Mouse (Mus musculus): ENCODE measurements around the gene Igf1r. TPM values are rescaled to one million over a fixed set of nuclear protein-coding genes. Genes with fewer than 3 reads are reported as not detected.
"Not testable (repeated sequence)": the region's sequence is repeated elsewhere in the genome, so short reads cannot be mapped to it uniquely, and the experiment has no call there.

Gene Igf1r
- polyA plus RNA-seq, 1 experiment from 2014 or later: 25.2 TPM

- 7% methylated on average over 25 of the region's 25 CpGs for WGBS
- H3K4me1 ChIP-seq: peaks cover 45% of the 10 kb centered on the region
- no peaks in the 10 kb centered on the region for H3K36me3 ChIP-seq (replicated peaks)
- peak; percentile 62 for DNase-seq (ENCODE audit: low spot score)
- peak within 1 kb of the TSS; percentile 52; the same call in 1 of the 2 replicates for H3K27ac ChIP-seq (replicated peaks)
- peak within 1 kb of the TSS; percentile 54 for H3K4me3 ChIP-seq
- H3K9me3 ChIP-seq: no peaks in the 10 kb centered on the region
- H3K27me3 ChIP-seq (replicated peaks; ENCODE audit: low read depth, poor library complexity, severe bottlenecking): peaks cover 26% of the 10 kb centered on the region
Observed at GRCm38 (mm10) chr7:68264028-68264453, 311.4 kb downstream of the Igf1r start, which contains the start of gene Pgpep1l. Pgpep1l (minus strand) TSS chr7:68264233.

DNA sequence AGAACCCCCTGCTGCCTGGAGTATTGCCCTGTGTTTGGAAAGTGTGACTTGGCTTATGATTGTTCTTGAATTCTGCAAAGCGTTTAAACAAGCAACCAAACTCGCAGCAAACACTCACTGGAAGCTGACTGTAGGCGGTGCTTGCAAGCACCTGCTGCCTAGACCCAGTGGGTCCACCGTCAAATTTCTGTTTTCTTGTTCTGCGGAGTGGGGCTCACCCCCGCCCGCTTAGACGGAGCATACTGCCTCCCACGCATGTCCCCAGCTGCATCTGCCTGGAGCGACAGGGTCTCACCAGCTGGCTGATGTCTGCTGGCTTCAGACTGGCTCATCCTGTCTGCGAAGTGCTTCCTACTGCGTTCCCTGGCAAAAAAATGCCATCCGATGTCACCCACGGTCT lies 311.9 kb downstream of the Igf1r start:
- Histone ChIP-seq H3K4me3 (peak overlapping the region; percentile 54), H3K4me1 (peaks cover 40% of the 10 kb centered on the region), H3K27me3 (replicated peaks; ENCODE audit: low read depth, poor library complexity, severe bottlenecking) (peaks cover 26% of the 10 kb centered on the region), H3K36me3 (replicated peaks) (no peaks in the 10 kb centered on the region), H3K9me3 (no peaks in the 10 kb centered on the region), H3K27ac (replicated peaks) (no peak overlapping the region)
- no peak for DNase-seq (ENCODE audit: low spot score)
- 23% methylated on average over 14 of the region's 14 CpGs for WGBS

- WGBS: 26% methylated on average over 7 of the region's 7 CpGs
- no peak for DNase-seq (ENCODE audit: low spot score)
- no peaks in the 10 kb centered on the region for H3K9me3 ChIP-seq
- H3K36me3 ChIP-seq (replicated peaks): no peaks in the 10 kb centered on the region
- H3K4me3 ChIP-seq: no peak overlapping the region
- H3K4me1 ChIP-seq: peaks cover 39% of the 10 kb centered on the region
- peaks cover 26% of the 10 kb centered on the region for H3K27me3 ChIP-seq (replicated peaks; ENCODE audit: low read depth, poor library complexity, severe bottlenecking)
- H3K27ac ChIP-seq (replicated peaks): no peak overlapping the region
Observed at GRCm38 (mm10) chr7:68265391-68265790, 312.8 kb downstream of the Igf1r start.

DNA sequence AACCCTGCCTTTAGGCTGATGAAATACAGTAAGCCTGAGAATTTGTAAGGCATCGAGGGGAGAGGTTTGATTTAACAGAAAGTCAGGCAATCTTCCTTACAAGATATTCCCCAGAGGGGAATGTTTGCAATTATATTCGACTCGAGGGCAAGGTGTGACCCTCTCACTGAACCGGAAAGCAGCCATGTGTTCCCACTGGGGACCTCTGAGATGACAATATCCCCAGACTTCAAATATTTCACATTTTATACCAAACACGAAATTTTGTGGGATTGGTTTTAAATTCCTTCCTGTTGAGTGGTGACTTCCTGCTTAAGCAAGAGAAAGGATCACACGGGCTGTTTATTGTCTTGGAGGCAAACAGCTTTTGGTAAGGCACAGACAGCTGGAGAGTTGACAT lies 314.1 kb downstream of the Igf1r start:
- Histone ChIP-seq H3K4me1 (peaks cover 39% of the 10 kb centered on the region), H3K27me3 (replicated peaks; ENCODE audit: low read depth, poor library complexity, severe bottlenecking) (peaks cover 26% of the 10 kb centered on the region), H3K4me3 (no peak overlapping the region), H3K36me3 (replicated peaks) (no peaks in the 10 kb centered on the region), H3K27ac (replicated peaks) (peak overlapping the region; percentile 24; the same call in 1 of the 2 replicates), H3K9me3 (no peaks in the 10 kb centered on the region)
- 27% methylated on average over 6 of the region's 6 CpGs for WGBS
- no peak for DNase-seq (ENCODE audit: low spot score)

DNA sequence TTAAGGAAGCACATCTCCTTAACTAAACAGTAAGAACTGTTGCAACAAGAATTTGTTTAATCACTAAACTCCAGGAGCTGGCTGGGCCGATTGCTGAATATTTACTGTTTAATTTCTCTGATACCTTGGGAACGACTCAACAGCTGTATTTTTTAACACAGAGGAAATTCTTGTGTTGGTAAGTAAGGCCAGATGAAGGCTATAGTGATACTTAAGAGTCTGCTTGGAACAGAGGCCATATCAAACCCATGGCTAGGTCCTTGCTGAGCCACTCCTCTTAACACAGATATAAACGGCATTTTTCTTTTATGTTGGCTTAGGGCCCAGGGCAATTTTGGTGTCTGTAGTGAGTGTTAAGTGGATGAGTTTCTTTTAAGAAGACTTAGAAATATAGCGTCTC lies 317.9 kb downstream of the Igf1r start:
- 79% methylated on average over 4 of the region's 4 CpGs for WGBS
- no peaks in the 10 kb centered on the region for H3K9me3 ChIP-seq
- peaks cover 20% of the 10 kb centered on the region for H3K4me1 ChIP-seq
- DNase-seq (ENCODE audit: low spot score): no peak
- no peak overlapping the region for H3K4me3 ChIP-seq
- H3K27me3 ChIP-seq (replicated peaks; ENCODE audit: low read depth, poor library complexity, severe bottlenecking): peaks cover 28% of the 10 kb centered on the region
- H3K27ac ChIP-seq (replicated peaks): no peak overlapping the region
- H3K36me3 ChIP-seq (replicated peaks): no peaks in the 10 kb centered on the region

DNA sequence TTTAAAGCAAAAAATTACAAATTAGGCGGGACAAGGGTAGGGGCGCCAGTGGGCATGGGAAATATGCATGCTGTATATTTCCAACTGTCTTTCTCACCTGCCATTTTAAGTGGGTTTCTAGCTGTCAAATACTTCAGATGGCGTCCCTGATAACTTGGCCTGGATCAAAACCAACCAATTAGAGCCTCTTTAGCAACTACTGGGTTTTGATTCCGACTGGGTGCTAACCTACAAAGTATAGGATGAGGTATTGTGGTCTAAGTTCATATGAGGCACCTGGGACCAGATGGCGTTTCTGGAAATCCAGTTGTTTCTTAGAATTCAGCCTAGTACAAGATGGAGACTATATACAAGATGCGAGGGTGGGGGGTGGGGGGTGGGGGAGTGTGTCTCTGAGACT lies 319.2 kb downstream of the Igf1r start:
- peaks cover 25% of the 10 kb centered on the region for H3K4me1 ChIP-seq
- no peak for DNase-seq (ENCODE audit: low spot score)
- H3K9me3 ChIP-seq: no peaks in the 10 kb centered on the region
- no peak overlapping the region for H3K27ac ChIP-seq (replicated peaks)
- 90% methylated on average over 6 of the region's 6 CpGs for WGBS
- H3K27me3 ChIP-seq (replicated peaks; ENCODE audit: low read depth, poor library complexity, severe bottlenecking): peaks cover 35% of the 10 kb centered on the region
- no peak overlapping the region for H3K4me3 ChIP-seq
- H3K36me3 ChIP-seq (replicated peaks): no peaks in the 10 kb centered on the region

DNA sequence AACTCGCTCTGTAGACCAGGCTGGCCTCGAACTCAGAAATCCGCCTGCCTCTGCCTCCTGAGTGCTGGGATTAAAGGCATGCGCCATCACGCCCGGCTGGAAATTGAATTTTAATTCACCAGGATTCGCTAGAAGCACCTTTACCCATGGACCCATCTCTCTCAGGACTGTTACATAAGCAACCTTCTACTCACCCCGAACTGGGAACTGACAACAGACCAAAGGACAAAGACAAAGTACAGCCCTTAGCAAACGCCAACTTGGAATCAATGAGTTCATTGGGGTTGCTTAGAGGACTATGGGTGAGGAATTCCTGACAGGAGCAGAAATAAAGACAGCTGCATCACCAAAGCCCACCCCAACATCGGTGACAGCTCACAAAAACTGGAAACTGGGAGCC lies 320.0 kb downstream of the Igf1r start:
- peaks cover 43% of the 10 kb centered on the region for H3K27me3 ChIP-seq (replicated peaks; ENCODE audit: low read depth, poor library complexity, severe bottlenecking)
- H3K4me3 ChIP-seq: no peak overlapping the region
- H3K27ac ChIP-seq (replicated peaks): no peak overlapping the region
- H3K9me3 ChIP-seq: no peaks in the 10 kb centered on the region
- H3K36me3 ChIP-seq (replicated peaks): no peaks in the 10 kb centered on the region
- H3K4me1 ChIP-seq: peaks cover 27% of the 10 kb centered on the region
- WGBS: 90% methylated on average over 10 of the region's 10 CpGs
- DNase-seq (ENCODE audit: low spot score): no peak

DNA sequence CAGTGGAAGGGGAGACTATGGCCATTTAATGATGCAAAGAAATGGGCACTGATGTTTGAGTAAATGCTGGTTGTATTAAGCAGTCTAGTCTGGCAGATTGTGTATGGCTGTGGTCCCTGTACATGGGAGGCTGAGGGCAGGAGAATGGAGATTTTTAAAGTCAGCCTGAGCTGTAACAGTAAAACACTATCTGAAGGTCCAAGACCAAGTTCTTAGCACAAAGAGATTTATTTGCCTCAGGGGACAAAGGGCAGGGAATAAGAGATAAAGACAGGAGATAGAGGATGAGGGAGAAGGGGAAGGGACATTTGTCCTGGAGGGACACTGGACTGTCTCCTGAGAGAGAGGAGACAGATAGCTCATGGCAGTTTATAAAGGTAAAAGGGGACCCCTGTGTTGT lies 320.9 kb downstream of the Igf1r start, which contains the start of gene Fam169b:
Fam169b (plus strand) TSS at position 325 of the 400 bp plus-strand sequence.
- H3K36me3 ChIP-seq (replicated peaks): no peaks in the 10 kb centered on the region
- H3K9me3 ChIP-seq: no peaks in the 10 kb centered on the region
- no peak within 1 kb of the TSS for H3K27ac ChIP-seq (replicated peaks)
- H3K4me1 ChIP-seq: peaks cover 34% of the 10 kb centered on the region
- no peak for DNase-seq (ENCODE audit: low spot score)
- no peak within 1 kb of the TSS for H3K4me3 ChIP-seq
- peaks cover 50% of the 10 kb centered on the region for H3K27me3 ChIP-seq (replicated peaks; ENCODE audit: low read depth, poor library complexity, severe bottlenecking)

DNA sequence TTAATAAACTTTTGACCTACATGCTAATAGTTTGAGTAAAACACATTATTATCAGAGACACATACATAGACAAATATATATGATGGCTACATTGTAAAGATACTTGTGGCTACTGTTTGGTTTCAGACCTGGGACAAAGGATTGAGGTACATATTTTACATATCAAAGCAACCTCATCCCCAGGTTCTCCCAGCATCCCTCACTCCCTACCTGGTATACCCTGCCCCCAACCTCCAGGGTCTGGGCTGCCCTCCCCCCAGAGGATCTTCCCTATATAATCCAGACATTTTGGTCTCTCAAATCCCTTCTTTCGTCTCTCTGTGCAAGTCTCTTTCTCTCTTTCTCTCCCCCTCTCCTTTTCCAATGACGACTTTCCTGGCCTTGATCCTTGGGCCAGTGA lies 321.6 kb downstream of the Igf1r start:
- no peak overlapping the region for H3K27ac ChIP-seq (replicated peaks)
- H3K4me3 ChIP-seq: no peak overlapping the region
- H3K36me3 ChIP-seq (replicated peaks): no peaks in the 10 kb centered on the region
- DNase-seq (ENCODE audit: low spot score): no peak
- H3K4me1 ChIP-seq: peaks cover 38% of the 10 kb centered on the region
- WGBS: 55% methylated on average over 2 of the region's 2 CpGs
- H3K27me3 ChIP-seq (replicated peaks; ENCODE audit: low read depth, poor library complexity, severe bottlenecking): peaks cover 57% of the 10 kb centered on the region
- H3K9me3 ChIP-seq: no peaks in the 10 kb centered on the region

DNA sequence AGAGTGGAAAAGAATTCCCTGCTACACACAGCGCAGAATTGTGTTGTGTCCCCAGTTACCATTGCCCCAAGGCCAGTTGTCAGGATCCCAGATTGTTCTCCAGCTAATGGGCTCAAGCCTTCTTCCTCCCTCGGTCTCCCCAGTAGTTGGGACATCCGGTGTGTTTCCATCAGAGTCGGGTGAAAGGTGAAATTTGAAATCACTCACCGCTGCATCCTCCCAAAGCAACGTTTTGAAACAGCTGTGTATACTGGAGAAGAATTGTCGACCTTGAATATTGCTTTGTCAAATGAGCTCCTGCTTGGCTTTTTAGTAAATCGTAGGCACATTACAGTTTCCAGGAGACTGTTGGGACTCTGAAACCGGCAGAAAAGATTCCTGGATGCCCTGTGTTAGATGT lies 322.3 kb downstream of the Igf1r start:
- Histone ChIP-seq H3K27me3 (replicated peaks; ENCODE audit: low read depth, poor library complexity, severe bottlenecking) (peaks cover 63% of the 10 kb centered on the region), H3K27ac (replicated peaks) (no peak overlapping the region), H3K4me3 (no peak overlapping the region), H3K36me3 (replicated peaks) (no peaks in the 10 kb centered on the region), H3K9me3 (no peaks in the 10 kb centered on the region), H3K4me1 (peaks cover 41% of the 10 kb centered on the region)
- WGBS: 59% methylated on average over 9 of the region's 9 CpGs
- peak; percentile 10 for DNase-seq (ENCODE audit: low spot score)

GRCm38 (mm10) chr7:68275445-68275837 lies 322.8 kb downstream of the Igf1r start:
- H3K9me3 ChIP-seq; H3K36me3 ChIP-seq (replicated peaks): not testable (repeated sequence)
- peaks cover 41% of the 10 kb centered on the region for H3K4me1 ChIP-seq
- peak; percentile 7 for DNase-seq (ENCODE audit: low spot score)
- H3K27ac ChIP-seq (replicated peaks): peak overlapping the region; percentile 71
- 47% methylated on average over 9 of the region's 9 CpGs for WGBS
- H3K4me3 ChIP-seq: peak overlapping the region; percentile 55
- H3K27me3 ChIP-seq (replicated peaks; ENCODE audit: low read depth, poor library complexity, severe bottlenecking): peaks cover 65% of the 10 kb centered on the region

- Histone ChIP-seq H3K9me3 (no peaks in the 10 kb centered on the region), H3K27me3 (replicated peaks; ENCODE audit: low read depth, poor library complexity, severe bottlenecking) (peaks cover 65% of the 10 kb centered on the region), H3K4me3 (peak overlapping the region; percentile 55), H3K4me1 (peaks cover 41% of the 10 kb centered on the region), H3K36me3 (replicated peaks) (no peaks in the 10 kb centered on the region), H3K27ac (replicated peaks) (peak overlapping the region; percentile 71)
- 2% methylated on average over 36 of the region's 36 CpGs for WGBS
- peak; percentile 35 for DNase-seq (ENCODE audit: low spot score)
Observed at GRCm38 (mm10) chr7:68275838-68276731, 323.5 kb downstream of the Igf1r start.

All from embryonic facial prominence, embryonic 10.5 days (tissue).